Mouse (Mus musculus) brain, embryonic 14.5 days (tissue): ENCODE data around the gene Ppp3ca.

Experiments used
- CTCF ChIP-seq: fragments of 200-500 bp; IDR thresholded peaks from 2 replicates; pipeline ENCODE4 v1.5.1; 2012; ENCODE audit warnings: inconsistent platforms, mild to moderate bottlenecking, moderate library complexity, borderline replicate concordance; ENCODE audit not compliant: insufficient read depth, insufficient read length; ENCODE audit errors: extremely low read depth
- POLR2A ChIP-seq: fragments of 200-500 bp; IDR thresholded peaks from 2 replicates; pipeline ENCODE4 v1.6.1; 2012; ENCODE audit warnings: mild to moderate bottlenecking, inconsistent platforms, borderline replicate concordance; ENCODE audit not compliant: poor library complexity, insufficient read depth, insufficient read length, severe bottlenecking; ENCODE audit errors: extremely low read depth

GRCm38 (mm10) chr3:136771700-136772099 lies 101.8 kb downstream of the Ppp3ca start:
- TF ChIP-seq CTCF: no peak
- TF ChIP-seq POLR2A: no peak
